ENCODE assay signal across 9 mouse cellular contexts in the genomic region with DNA sequence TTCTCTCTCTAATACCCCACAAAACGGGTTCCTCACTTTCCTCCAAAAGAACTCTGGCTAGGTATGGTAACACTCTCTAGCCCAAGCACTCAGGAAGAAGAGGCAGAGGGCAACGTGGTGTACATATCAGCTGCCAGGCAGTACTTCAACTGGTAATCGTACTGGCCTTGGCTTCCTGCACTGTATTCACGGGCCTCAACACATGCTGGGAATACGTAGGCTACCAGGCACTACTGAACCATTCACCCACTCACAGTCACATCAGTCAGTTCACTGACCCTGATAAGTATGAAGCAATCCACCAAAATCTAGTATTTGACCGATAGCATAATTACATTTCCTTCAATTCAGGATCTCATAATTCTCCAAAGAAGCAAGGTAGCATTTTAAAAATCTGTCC. TPM values are rescaled to one million over a fixed set of nuclear protein-coding genes. Genes with fewer than 3 reads are reported as not detected.
DNase-seq lines count a peak whose midpoint lies in the region; ATAC-seq and TF ChIP-seq lines count a peak whose summit lies in the region.
"Had no signal": no experiment of that assay in that cellular context is flagged by ENCODE, and none has a peak within 500 bp of the region (broad histone marks: within the 10 kb centered on the region; RNA-seq: fewer than 3 reads in every experiment).

No protein-coding gene starts in this region.

- WGBS in heart, embryonic 13.5 days = 50% methylated on average over 6 of the region's 6 CpGs
- 79% methylated on average over 6 of the region's 6 CpGs for WGBS in embryonic facial prominence, embryonic 15.5 days
- 50% methylated on average over 6 of the region's 6 CpGs for WGBS in liver, embryonic 11.5 days

- no peaks in the 10 kb centered on the region for H3K27me3 ChIP-seq in heart, embryonic 13.5 days (replicated peaks)
- H3K27me3 ChIP-seq in embryonic facial prominence, embryonic 15.5 days = no peaks in the 10 kb centered on the region
- H3K27me3 ChIP-seq in liver, embryonic 11.5 days (replicated peaks; ENCODE audit: control insufficient read depth, insufficient read depth, low read length) = no peaks in the 10 kb centered on the region

- H3K9ac ChIP-seq in heart, embryonic 13.5 days = peak overlapping the region; percentile 91
- H3K9ac ChIP-seq in ES-E14 (ENCODE audit: insufficient read depth, low read depth, low read length, poor library complexity, severe bottlenecking) = peak overlapping the region; percentile 41; the same call in 1 of the 2 replicates
- no peak overlapping the region for H3K9ac ChIP-seq in embryonic facial prominence, embryonic 15.5 days
- H3K9ac ChIP-seq in liver, embryonic 11.5 days (ENCODE audit: low read depth, low read length) = no peak overlapping the region

- H3K27ac ChIP-seq in heart, embryonic 13.5 days (replicated peaks) = peak overlapping the region; percentile 48
- no peak overlapping the region for H3K27ac ChIP-seq in ES-E14 (ENCODE audit: insufficient read depth, low read depth, low read length, poor library complexity, severe bottlenecking)
- H3K27ac ChIP-seq in embryonic facial prominence, embryonic 15.5 days (replicated peaks) = no peak overlapping the region
- H3K27ac ChIP-seq in liver, embryonic 11.5 days (ENCODE audit: low read depth, low read length) = 0 out of 2 replicates have a peak overlapping the region, but pooled peaks have one; percentile 16
- H3K27ac ChIP-seq in left cerebral cortex, adult 2 months = no peak overlapping the region

- H3K4me3 ChIP-seq in heart, embryonic 13.5 days = peak overlapping the region; percentile 79
- peak overlapping the region; percentile 8 to 46; a peak in 2 of 4 replicates for H3K4me3 ChIP-seq in ES-E14 (ENCODE audit: insufficient read depth in 1 of 2, low read depth in 1 of 2, low read length in 2 of 2, poor library complexity in 1 of 2, severe bottlenecking in 1 of 2)
- peak overlapping the region; percentile 76 for H3K4me3 ChIP-seq in embryonic facial prominence, embryonic 15.5 days (replicated peaks)
- H3K4me3 ChIP-seq in liver, embryonic 11.5 days (ENCODE audit: low read depth, low read length) = peak overlapping the region; percentile 68
- H3K4me3 ChIP-seq in left cerebral cortex, adult 2 months = no peak overlapping the region

- peaks cover 67% of the 10 kb centered on the region for H3K4me1 ChIP-seq in heart, embryonic 13.5 days
- peaks cover 9 to 14% of the 10 kb centered on the region in 2 experiments for H3K4me1 ChIP-seq in ES-E14 (ENCODE audit: control insufficient read depth in 2 of 2, insufficient read depth in 2 of 2, low read length in 2 of 2, poor library complexity in 1 of 2)
- peaks cover 45% of the 10 kb centered on the region for H3K4me1 ChIP-seq in embryonic facial prominence, embryonic 15.5 days
- peaks cover 37% of the 10 kb centered on the region for H3K4me1 ChIP-seq in liver, embryonic 11.5 days (replicated peaks; ENCODE audit: control insufficient read depth, insufficient read depth, low read length)

- peak overlapping the region; percentile 69 for H3K4me2 ChIP-seq in heart, embryonic 13.5 days
- H3K4me2 ChIP-seq in embryonic facial prominence, embryonic 15.5 days (replicated peaks) = peak overlapping the region; percentile 58
- peak overlapping the region; percentile 89 for H3K4me2 ChIP-seq in liver, embryonic 11.5 days

- DNase-seq in heart, adult 9 months (ENCODE audit: low spot score in 2 of 2) = no peak
- DNase-seq in ES-E14 (ENCODE audit: low read depth, low spot score) = no peak
- no peak for DNase-seq in liver, embryonic 11.5 days (ENCODE audit: low spot score)
- DNase-seq in thymus, postnatal 36 days = no peak
- DNase-seq in left cerebral cortex, adult 2 months (ENCODE audit: extremely low spot score in 1 of 2, low spot score in 2 of 2) = no peak
- DNase-seq in cerebellum, adult 11-12 months = no peak
- DNase-seq: layer of hippocampus, adult 9-11 months had no signal

- intact Hi-C loops in left cerebral cortex, adult 2 months (cut with DNase I) = no loop called here

- no peak for ATAC-seq in heart, embryonic 13.5 days (ENCODE audit: extremely low read depth, insufficient number of reproducible peaks, low FRiP score, low TSS enrichment)
- ATAC-seq in embryonic facial prominence, embryonic 15.5 days (ENCODE audit: insufficient number of reproducible peaks, low FRiP score, low TSS enrichment, low read depth) = no peak
- ATAC-seq in liver, embryonic 11.5 days (replicated peaks; ENCODE audit: low FRiP score) = no peak

- peaks cover 18% of the 10 kb centered on the region for H3K36me3 ChIP-seq in heart, embryonic 13.5 days
- peaks cover 8% of the 10 kb centered on the region; the same call in 1 of the 2 replicates for H3K36me3 ChIP-seq in ES-E14 (ENCODE audit: control insufficient read depth, insufficient read depth, low read length, poor library complexity, severe bottlenecking)
- H3K36me3 ChIP-seq in embryonic facial prominence, embryonic 15.5 days = peaks cover 4% of the 10 kb centered on the region; the same call in 1 of the 2 replicates
- peaks cover 2% of the 10 kb centered on the region; the same call in 1 of the 2 replicates for H3K36me3 ChIP-seq in liver, embryonic 11.5 days (ENCODE audit: control insufficient read depth, insufficient read depth, low read length)

- no peak for TF ChIP-seq CTCF in left cerebral cortex, adult 2 months (IDR thresholded peaks at IDR 0.05)

- in situ Hi-C loops in ES-E14 (cut with MboI; ENCODE audit: low sequenced_read_pairs in 2 of 2, unreplicated experiment in 2 of 2) = no loop called here

- H3K9me3 ChIP-seq in heart, embryonic 13.5 days = no peaks in the 10 kb centered on the region
- H3K9me3 ChIP-seq in ES-E14 (ENCODE audit: control insufficient read depth, insufficient read depth, low read depth, low read length) = no peaks in the 10 kb centered on the region
- H3K9me3 ChIP-seq in embryonic facial prominence, embryonic 15.5 days (replicated peaks) = no peaks in the 10 kb centered on the region
- H3K9me3 ChIP-seq in liver, embryonic 11.5 days (ENCODE audit: control insufficient read depth, low read length) = no peaks in the 10 kb centered on the region

TF ChIP-seq in ES-E14, 5 proteins besides CTCF, POLR2A, EP300 and RAD21:
- TF ChIP-seq ZC3H11A (IDR thresholded peaks at IDR 0.05; ENCODE audit: borderline replicate concordance, low read depth, low read length) (no peak), ZNF384 (IDR thresholded peaks at IDR 0.05; ENCODE audit: low read depth, low read length) (0 out of 2 replicates have a peak, but pooled peaks have one; percentile 26), MAFK (IDR thresholded peaks at IDR 0.05; ENCODE audit: insufficient read depth, low read depth, low read length) (no peak)

RNA-seq across cellular contexts. Expression of a gene that starts 3.0 kb away (rescaled TPM):
- polyA plus RNA-seq in heart, embryonic 13.5 days (2015; fragmentation: Nextera tagmentation; extraction: Ambion mirVana) = 127 and 134 TPM in 2 replicates
- total RNA-seq in ES-E14 (2012; rRNA removed) = 202 and 211 TPM in 2 replicates
- polyA plus RNA-seq in embryonic facial prominence, embryonic 15.5 days (2015; fragmentation: Nextera tagmentation; extraction: Ambion mirVana) = 191 and 208 TPM in 2 replicates
- 199 and 207 TPM in 2 replicates for polyA plus RNA-seq in liver, embryonic 11.5 days (2014; fragmentation: Nextera tagmentation; extraction: Ambion mirVana)
- total RNA-seq in left cerebral cortex, adult 2 months (2021) = 100 to 1,000 TPM; 149 to 158 TPM

RNA-seq across cellular contexts. Expression of a gene that starts 36.3 kb away (rescaled TPM):
- 2.8 and 3.0 TPM in 2 replicates for polyA plus RNA-seq in heart, embryonic 13.5 days (2015; fragmentation: Nextera tagmentation; extraction: Ambion mirVana)
- total RNA-seq in ES-E14 (2012; rRNA removed) = 2.4 and 3.0 TPM in 2 replicates
- 15.0 and 16.8 TPM in 2 replicates for polyA plus RNA-seq in embryonic facial prominence, embryonic 15.5 days (2015; fragmentation: Nextera tagmentation; extraction: Ambion mirVana)
- polyA plus RNA-seq in liver, embryonic 11.5 days (2014; fragmentation: Nextera tagmentation; extraction: Ambion mirVana) = 2.3 TPM in 2 replicates
- 1 to 10 TPM in 1 of 2 experiments, under 1 TPM in 1; 0.86 to 1.1 TPM for total RNA-seq in left cerebral cortex, adult 2 months (2021)

RNA-seq across cellular contexts. Expression of a gene that starts 52.0 kb away (rescaled TPM):
- polyA plus RNA-seq in heart, embryonic 13.5 days (2015; fragmentation: Nextera tagmentation; extraction: Ambion mirVana) = 30.9 and 34.2 TPM in 2 replicates
- 44.2 and 48.7 TPM in 2 replicates for total RNA-seq in ES-E14 (2012; rRNA removed)
- polyA plus RNA-seq in embryonic facial prominence, embryonic 15.5 days (2015; fragmentation: Nextera tagmentation; extraction: Ambion mirVana) = 84.3 and 94.6 TPM in 2 replicates
- 25.3 and 28.1 TPM in 2 replicates for polyA plus RNA-seq in liver, embryonic 11.5 days (2014; fragmentation: Nextera tagmentation; extraction: Ambion mirVana)
- 1 to 10 TPM; 3.1 to 3.8 TPM for total RNA-seq in left cerebral cortex, adult 2 months (2021)

RNA-seq across cellular contexts. Expression of a gene that starts 56.6 kb away (rescaled TPM):
- 36.7 and 37.1 TPM in 2 replicates for polyA plus RNA-seq in heart, embryonic 13.5 days (2015; fragmentation: Nextera tagmentation; extraction: Ambion mirVana)
- total RNA-seq in ES-E14 (2012; rRNA removed) = 20.9 and 27.1 TPM in 2 replicates
- 59.9 and 60.4 TPM in 2 replicates for polyA plus RNA-seq in embryonic facial prominence, embryonic 15.5 days (2015; fragmentation: Nextera tagmentation; extraction: Ambion mirVana)
- 26.5 and 28.9 TPM in 2 replicates for polyA plus RNA-seq in liver, embryonic 11.5 days (2014; fragmentation: Nextera tagmentation; extraction: Ambion mirVana)
- total RNA-seq in left cerebral cortex, adult 2 months (2021) = 100 to 1,000 TPM; 281 TPM

Comparison
In these comparisons a context has a peak if more than half of its experiments do, and no peak if none do; other contexts are left out.
1. H3K27ac ChIP-seq: peak in heart, embryonic 13.5 days (single experiment) and liver, embryonic 11.5 days (single experiment); none in ES-E14 (single experiment), embryonic facial prominence, embryonic 15.5 days (single experiment) and left cerebral cortex, adult 2 months (single experiment).
2. H3K9ac ChIP-seq: peak in heart, embryonic 13.5 days (single experiment) and ES-E14 (single experiment); none in embryonic facial prominence, embryonic 15.5 days (single experiment) and liver, embryonic 11.5 days (single experiment).
3. Peak in every context shown above with its lines, with median percentiles within 50 percentile points of each other: H3K4me2 ChIP-seq.